Mouse (Mus musculus): Measurements from ENCODE around the gene Swap70.

DNA sequence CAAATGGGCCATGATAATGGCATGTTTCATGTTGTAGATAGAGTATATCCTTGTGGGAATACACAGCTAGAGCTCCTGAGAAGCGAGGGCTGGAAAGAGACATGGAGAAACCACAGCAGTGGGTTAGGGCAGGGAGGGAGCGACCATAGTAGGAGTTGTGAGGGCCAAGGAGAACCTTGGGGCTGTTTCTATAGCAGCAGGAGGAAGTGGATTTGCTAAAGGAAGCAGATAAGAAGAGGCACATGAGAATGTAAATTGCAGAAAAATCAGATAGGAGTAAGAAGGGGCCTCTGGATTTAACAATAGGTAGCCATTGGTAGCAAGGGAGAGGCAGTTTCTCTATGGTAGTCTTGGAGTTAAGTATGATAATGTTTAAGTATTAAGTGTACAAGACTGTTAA lies 35.5 kb downstream of the Swap70 start:
- no peak for TF ChIP-seq CTCF (IDR thresholded peaks at IDR 0.05; ENCODE audit: borderline replicate concordance, insufficient read depth, low read length)
- TF ChIP-seq POLR2A (IDR thresholded peaks at IDR 0.05; ENCODE audit: low read depth, low read length), result no peak
